Mouse (Mus musculus) kidney, adult 9 months (tissue): ENCODE measurements around the gene Gm11437.

Experiments
- DNase-seq: peaks from one replicate; pipeline ENCODE4 v3.0.0; 2022

Gm11437 gene

DNA sequence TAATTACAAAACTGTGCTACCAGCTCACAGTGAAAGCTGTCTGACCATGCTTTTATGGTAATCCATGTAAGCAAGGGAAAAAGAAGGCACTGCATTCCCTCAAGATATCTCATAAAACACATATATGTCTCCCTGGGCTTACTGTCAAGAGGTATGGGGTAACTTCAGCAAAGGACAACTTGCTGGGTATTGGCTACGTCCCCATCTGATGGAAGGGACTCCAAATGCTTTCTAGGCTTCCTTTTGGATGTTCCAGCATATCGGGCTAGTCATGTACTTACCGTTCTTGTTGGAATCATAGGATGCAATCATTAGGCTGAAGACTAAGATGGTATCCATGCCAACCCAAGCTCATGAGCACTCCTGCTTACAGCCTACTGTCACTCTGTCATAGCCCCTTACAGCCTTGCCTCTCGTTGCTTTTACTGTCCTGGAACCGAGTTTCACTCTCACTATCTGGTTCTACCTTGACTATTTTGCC, at the start of gene Gm11437:
Gm11437 (minus strand) TSS at position 431 of the 481 bp plus-strand sequence.
- DNase-seq, result no peak

DNA sequence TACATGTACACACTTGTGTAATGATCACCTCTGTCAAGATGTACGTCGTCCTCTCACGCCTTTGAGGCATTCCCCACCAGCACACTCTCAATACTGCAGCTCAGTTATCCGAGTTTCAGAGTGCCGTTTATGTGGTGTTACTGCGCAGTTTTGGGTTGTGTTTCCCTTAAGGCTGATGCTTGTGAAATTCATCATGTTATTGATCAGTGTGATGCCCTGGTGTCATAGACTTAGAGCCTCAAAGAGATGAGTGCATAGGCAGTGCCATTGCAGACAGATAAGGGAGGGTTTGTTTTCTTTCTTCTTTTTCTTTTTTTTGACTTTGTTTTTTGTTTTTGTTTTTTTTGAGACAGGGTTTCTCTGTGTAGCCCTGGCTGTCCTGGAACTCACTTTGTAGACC, 43.6 kb upstream of the Gm11437 start:
- no peak for DNase-seq

DNA sequence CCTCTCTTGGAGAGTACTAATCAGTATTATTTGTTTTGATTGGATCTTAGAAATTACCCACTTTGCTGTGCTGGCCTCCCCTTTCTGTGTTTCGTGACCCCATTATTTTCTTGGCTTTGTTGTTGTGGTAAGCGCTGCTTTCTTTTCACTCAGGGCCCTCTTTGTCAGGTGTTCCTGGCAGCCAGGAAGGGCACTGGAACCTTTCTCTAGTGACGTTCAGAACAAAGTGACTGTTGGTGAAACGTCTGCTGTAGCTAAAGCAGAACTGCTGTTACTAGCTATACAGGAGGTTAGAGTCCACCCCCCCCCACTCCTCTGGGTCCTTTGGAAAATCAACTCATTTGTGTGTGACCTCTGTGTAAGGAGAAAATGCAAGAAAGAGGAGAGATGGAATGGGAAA, 38.5 kb upstream of the Gm11437 start:
- no peak for DNase-seq

- no peak for DNase-seq
These were observed 30.5 kb upstream of the Gm11437 start for GRCm38 (mm10) chr11:84197607-84198402.

- no peak for DNase-seq
These were observed 27.5 kb upstream of the Gm11437 start for GRCm38 (mm10) chr11:84194751-84195150.

GRCm38 (mm10) chr11:84193249-84193648, 26.0 kb upstream of the Gm11437 start:
- DNase-seq, result peak; percentile 52

- DNase-seq, result no peak
These were observed 23.4 kb upstream of the Gm11437 start for GRCm38 (mm10) chr11:84190581-84191233.

GRCm38 (mm10) chr11:84188530-84188929, 21.3 kb upstream of the Gm11437 start:
- no peak for DNase-seq

GRCm38 (mm10) chr11:84181286-84181685, 14.0 kb upstream of the Gm11437 start:
- DNase-seq, result no peak

GRCm38 (mm10) chr11:84179954-84180598, 12.8 kb upstream of the Gm11437 start:
- peak; percentile 69 for DNase-seq

DNA sequence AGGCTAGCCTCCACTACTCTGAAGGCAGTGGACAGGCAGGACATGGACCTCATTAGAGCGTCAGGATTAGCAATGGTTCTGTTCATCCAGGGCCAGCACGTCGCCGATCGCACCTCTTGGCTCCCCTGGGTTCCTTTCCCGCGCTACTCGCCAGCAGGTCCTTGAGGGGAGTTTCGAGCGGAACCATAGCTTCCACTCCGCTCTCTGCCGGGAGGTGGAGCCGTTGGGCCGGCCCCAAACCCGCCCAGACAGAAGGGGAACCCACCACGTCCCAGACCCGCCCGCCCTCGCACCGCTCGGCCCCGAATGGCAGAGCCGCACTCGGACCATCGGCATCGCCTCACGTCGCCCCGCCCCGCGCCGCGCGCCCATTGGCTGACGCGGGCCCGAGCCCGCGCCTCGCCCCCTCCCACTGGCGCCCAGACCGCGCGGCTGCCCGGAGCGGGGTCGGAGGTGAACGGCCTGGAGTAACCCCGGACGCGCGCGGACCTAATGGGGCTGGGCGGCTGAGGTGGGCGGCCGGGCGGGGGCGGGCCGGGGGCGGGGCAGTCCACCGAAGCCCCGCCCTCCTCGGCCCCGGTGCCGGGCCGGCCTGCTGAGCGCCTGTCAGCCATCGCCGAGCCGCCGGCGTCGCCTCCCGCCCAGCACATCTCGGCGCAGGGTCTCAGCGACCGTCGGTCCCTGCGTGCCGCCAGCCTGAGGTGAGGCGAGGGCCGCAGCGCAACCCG, 12.1 kb upstream of the Gm11437 start:
- peak; percentile 97 for DNase-seq

- DNase-seq, result no peak
These were observed 11.3 kb upstream of the Gm11437 start for GRCm38 (mm10) chr11:84178571-84178970.

DNA sequence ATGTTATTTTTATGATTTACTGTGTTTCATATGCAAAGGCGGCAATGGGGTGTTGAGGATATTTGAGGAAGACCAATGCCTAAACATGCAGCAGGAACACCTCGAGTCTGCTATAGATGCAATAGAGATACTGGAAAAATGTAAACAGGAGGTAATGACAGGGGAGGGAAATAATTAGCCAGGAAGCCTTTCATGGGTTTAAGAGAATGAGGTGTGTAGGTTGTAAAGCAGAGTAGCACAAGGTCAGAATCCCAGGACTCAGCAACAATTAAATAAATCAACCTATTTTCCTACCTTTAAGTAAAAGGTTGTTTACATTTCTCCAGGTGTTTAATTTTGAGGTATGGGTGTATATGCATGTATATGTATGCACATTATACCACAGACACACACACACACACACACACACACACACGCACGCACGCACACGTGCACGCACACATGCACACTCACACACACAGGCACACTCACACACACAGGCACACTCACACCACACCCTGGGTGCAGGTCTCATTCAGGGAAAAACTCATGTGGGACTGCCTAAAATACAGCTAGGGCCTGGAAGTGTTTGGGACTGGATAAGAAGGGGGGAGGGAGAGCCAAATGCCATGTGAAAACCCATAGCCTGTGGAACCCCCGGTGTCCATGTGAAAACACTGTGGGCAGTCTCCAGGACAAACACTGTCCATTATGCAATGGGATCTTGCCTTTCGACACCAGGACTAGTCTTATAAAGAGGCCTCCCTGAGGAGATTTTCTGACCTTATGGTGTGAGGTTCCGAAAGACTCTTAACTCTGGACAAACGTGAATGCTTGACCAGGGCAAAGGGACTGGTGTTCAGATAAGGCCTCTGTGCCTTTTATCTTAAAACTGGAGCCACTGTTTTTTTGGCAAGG, 5.5 kb upstream of the Gm11437 start:
- no peak for DNase-seq

GRCm38 (mm10) chr11:84168701-84169288, 1.5 kb upstream of the Gm11437 start:
- DNase-seq, result peak; percentile 68

DNA sequence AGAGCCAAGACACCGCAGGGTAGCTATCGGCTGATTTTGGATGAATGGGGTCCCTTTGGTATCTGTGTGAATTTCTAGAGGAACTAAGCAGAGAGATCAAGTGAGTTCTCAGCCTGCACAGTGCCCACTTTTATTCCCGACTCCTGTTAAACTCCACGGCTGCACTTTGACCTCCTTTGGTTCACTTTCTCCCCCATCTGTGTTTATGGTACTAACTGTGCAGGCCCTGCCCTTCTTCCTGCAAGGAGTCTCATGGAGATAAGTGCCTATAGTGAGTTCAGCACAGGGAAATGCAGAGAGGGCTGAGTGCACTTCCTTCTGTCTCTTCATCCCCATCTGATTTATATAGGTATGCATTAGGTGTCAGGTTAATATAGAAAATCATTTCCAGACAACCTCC, 2.7 kb downstream of the Gm11437 start:
- DNase-seq, result no peak

DNA sequence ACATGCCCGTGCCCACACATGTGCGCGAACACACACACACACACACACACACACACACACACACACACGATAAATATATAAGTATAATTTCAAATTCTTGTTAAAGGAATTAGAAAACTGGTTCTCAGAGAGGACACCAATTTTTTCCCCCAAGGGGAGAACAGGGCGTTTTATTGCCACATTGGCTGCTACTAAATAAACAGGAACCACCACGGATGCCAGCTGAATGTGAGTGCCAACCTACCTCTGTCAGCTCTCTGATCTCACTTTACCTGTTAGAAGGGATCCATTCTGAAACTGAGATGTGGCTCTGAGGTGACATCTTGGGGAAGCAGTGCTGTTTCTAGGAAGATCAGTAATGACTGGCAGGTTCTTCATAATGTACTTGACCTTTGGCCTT, 3.2 kb downstream of the Gm11437 start:
- DNase-seq, result no peak

GRCm38 (mm10) chr11:84156535-84157262, 10.6 kb downstream of the Gm11437 start:
- DNase-seq, result no peak

- peak; percentile 26 for DNase-seq
These were observed 16.4 kb downstream of the Gm11437 start for GRCm38 (mm10) chr11:84150884-84151283.

- DNase-seq, result peak; percentile 54
These were observed 21.2 kb downstream of the Gm11437 start for GRCm38 (mm10) chr11:84146081-84146480.

GRCm38 (mm10) chr11:84145201-84145798, 22.0 kb downstream of the Gm11437 start:
- DNase-seq, result no peak
